In the genomic region with DNA sequence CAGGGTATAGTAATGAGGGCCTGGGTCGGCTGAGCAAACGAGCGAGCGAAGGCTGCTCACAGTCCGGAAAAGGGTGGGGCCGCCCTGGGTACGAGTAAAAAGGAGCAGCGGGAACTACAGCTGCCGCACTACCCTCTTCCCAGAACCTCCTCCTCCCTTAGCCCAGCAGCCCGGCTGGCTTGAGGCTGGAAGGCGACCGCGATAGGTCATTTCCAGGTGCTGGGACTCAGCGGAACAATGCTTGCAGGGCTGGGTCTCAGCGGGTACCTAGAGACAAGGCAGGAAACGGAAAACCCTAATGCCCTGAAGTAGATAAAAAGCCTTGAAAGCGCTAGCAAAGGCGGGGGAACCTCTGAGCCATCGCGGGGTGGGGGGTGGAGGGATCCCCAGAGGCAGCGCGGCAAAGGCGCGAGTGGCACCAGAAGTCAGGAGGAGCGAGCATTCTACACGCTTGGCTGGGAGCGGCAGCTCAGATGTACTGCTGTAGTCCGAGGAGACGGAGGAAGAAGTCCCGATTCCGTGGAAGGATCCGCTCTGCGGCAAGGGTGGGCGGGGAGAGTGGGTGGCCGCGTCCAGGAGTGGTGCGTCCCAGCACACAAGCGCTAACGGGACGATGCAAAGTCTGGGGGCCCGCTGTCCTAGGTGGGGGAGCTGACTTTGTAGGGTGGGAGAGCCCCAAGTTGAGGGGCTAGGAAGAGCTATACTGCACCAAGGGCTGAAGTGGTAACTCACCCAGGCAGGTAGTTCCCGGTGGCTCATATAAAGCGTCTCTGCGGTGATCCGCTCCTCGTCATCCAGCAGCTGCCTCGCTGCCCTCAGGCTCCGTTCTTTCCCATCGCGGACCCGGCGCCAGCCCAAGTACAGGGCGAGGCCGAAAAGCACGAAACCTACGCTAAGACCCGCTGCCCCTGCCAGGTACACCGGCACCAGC, we compare ENCODE assay signal across 8 mouse cellular contexts. TPM values are rescaled to one million over a fixed set of nuclear protein-coding genes. Genes with fewer than 3 reads are reported as not detected.
DNase-seq lines count a peak whose midpoint lies in the region; ATAC-seq and TF ChIP-seq lines count a peak whose summit lies in the region.

No protein-coding gene starts in this region.

- ATAC-seq in inflammation-experienced regulatory T-cells, adult 6 months: peak; percentile 61
- peak; percentile 18 for ATAC-seq in liver, embryonic 13.5 days (ENCODE audit: low read depth)
- ATAC-seq in stomach, embryonic 15.5 days (ENCODE audit: insufficient read depth, low FRiP score, low read depth): peak; percentile 17

- intact Hi-C loops in gastrocnemius, adult 2 months (cut with DNase I): loop anchor here (5.0 kb wide), 1 partner anchor 33 kb away; a partner anchor contains a TSS

- DNase-seq in testis, postnatal 14 days (ENCODE audit: low spot score): no peak
- DNase-seq in cerebellum, adult 9-11 months: peak; percentile 65
- DNase-seq in gastrocnemius, adult 2 months: peak; percentile 72
- DNase-seq in liver, embryonic 13.5 days: no peak
- peak; percentile 57 to 66 for DNase-seq in natural killer cell, adult 2 months (ENCODE audit: low spot score in 2 of 2)

- 1% methylated on average over 58 of the region's 58 CpGs for WGBS in liver, embryonic 13.5 days (ENCODE audit: insufficient replicate concordance)
- WGBS in stomach, embryonic 15.5 days: under 1% methylated on average over 58 of the region's 58 CpGs

- peak overlapping the region; percentile 91 for H3K9ac ChIP-seq in liver, embryonic 13.5 days
- peak overlapping the region; percentile 95 for H3K9ac ChIP-seq in stomach, embryonic 15.5 days

- no peaks in the 10 kb centered on the region for H3K36me3 ChIP-seq in testis, adult 2 months (ENCODE audit: control insufficient read depth, insufficient read depth, low read length)
- H3K36me3 ChIP-seq in liver, embryonic 13.5 days: peaks cover 17% of the 10 kb centered on the region
- H3K36me3 ChIP-seq in stomach, embryonic 15.5 days: peaks cover 10% of the 10 kb centered on the region; the same call in 1 of the 2 replicates

- peaks cover 2% of the 10 kb centered on the region for H3K27me3 ChIP-seq in testis, adult 2 months (ENCODE audit: control insufficient read depth, insufficient read depth, low read length)
- 0 out of 2 replicates have a peak, but pooled peaks cover 3% of the 10 kb centered on the region for H3K27me3 ChIP-seq in liver, embryonic 13.5 days
- H3K27me3 ChIP-seq in stomach, embryonic 15.5 days (replicated peaks): no peaks in the 10 kb centered on the region

- peak overlapping the region; percentile 100 for H3K4me2 ChIP-seq in liver, embryonic 13.5 days
- H3K4me2 ChIP-seq in stomach, embryonic 15.5 days: peak overlapping the region; percentile 98

- peaks cover 14% of the 10 kb centered on the region for H3K4me1 ChIP-seq in testis, adult 2 months (ENCODE audit: control insufficient read depth, insufficient read depth, low read length)
- H3K4me1 ChIP-seq in liver, embryonic 13.5 days (replicated peaks): peaks cover 34% of the 10 kb centered on the region
- peaks cover 10% of the 10 kb centered on the region; the same call in 1 of the 2 replicates for H3K4me1 ChIP-seq in stomach, embryonic 15.5 days

- H3K27ac ChIP-seq in testis, adult 2 months (ENCODE audit: control insufficient read depth, insufficient read depth, low read depth, low read length): 0 out of 2 replicates have a peak overlapping the region, but pooled peaks have one; percentile 20
- peak overlapping the region; percentile 94 for H3K27ac ChIP-seq in gastrocnemius, adult 2 months
- H3K27ac ChIP-seq in liver, embryonic 13.5 days: peak overlapping the region; percentile 93
- peak overlapping the region; percentile 90 for H3K27ac ChIP-seq in stomach, embryonic 15.5 days

- no peaks in the 10 kb centered on the region for H3K9me3 ChIP-seq in liver, embryonic 13.5 days (replicated peaks)
- no peaks in the 10 kb centered on the region for H3K9me3 ChIP-seq in stomach, embryonic 15.5 days

- no peak for TF ChIP-seq CTCF in testis, adult 2 months (IDR thresholded peaks at IDR 0.05; ENCODE audit: control insufficient read depth, insufficient read depth, insufficient replicate concordance, low read depth, low read length)
- TF ChIP-seq CTCF in gastrocnemius, adult 2 months (IDR thresholded peaks at IDR 0.05): no peak

- H3K4me3 ChIP-seq in testis, adult 2 months (ENCODE audit: control insufficient read depth, low read depth, low read length): peak overlapping the region; percentile 86
- peak overlapping the region; percentile 85 for H3K4me3 ChIP-seq in gastrocnemius, adult 2 months
- H3K4me3 ChIP-seq in liver, embryonic 13.5 days (replicated peaks): peak overlapping the region; percentile 87
- peak overlapping the region; percentile 92 for H3K4me3 ChIP-seq in stomach, embryonic 15.5 days (replicated peaks)

- TF ChIP-seq POLR2A in testis, adult 2 months (IDR thresholded peaks at IDR 0.05; ENCODE audit: control insufficient read depth, low read depth, low read length): no peak

RNA-seq across cellular contexts. Expression of a gene that starts 0.7 kb away (rescaled TPM):
- polyA plus RNA-seq in testis, adult 2 months (2012; rRNA removed): 1.6 and 3.1 TPM in 2 replicates
- 10 to 100 TPM; 13.7 to 14.3 TPM for total RNA-seq in gastrocnemius, adult 2 months (2021)
- 10 to 100 TPM; 68.4 to 89.7 (median 70.4) TPM for polyA plus RNA-seq in inflammation-experienced regulatory T-cells, adult 6 months (2017; shearing (Covaris generic))
- polyA plus RNA-seq in liver, embryonic 13.5 days (2015; fragmentation: Nextera tagmentation; extraction: Ambion mirVana): 9.9 and 10.6 TPM in 2 replicates
- 28.8 and 32.1 TPM in 2 replicates for polyA plus RNA-seq in stomach, embryonic 15.5 days (2015; fragmentation: Nextera tagmentation; extraction: Ambion mirVana)

RNA-seq across cellular contexts. Expression of a gene that starts 22.6 kb away (rescaled TPM):
- polyA plus RNA-seq in testis, adult 2 months (2012; rRNA removed): 29.9 and 33.9 TPM in 2 replicates
- total RNA-seq in gastrocnemius, adult 2 months (2021): 1 to 10 TPM; 4.2 to 6.5 TPM
- polyA plus RNA-seq in inflammation-experienced regulatory T-cells, adult 6 months (2017; shearing (Covaris generic)): 1 to 10 TPM; 5.6 to 9.2 (median 6.0) TPM
- 6.2 and 7.1 TPM in 2 replicates for polyA plus RNA-seq in liver, embryonic 13.5 days (2015; fragmentation: Nextera tagmentation; extraction: Ambion mirVana)
- polyA plus RNA-seq in stomach, embryonic 15.5 days (2015; fragmentation: Nextera tagmentation; extraction: Ambion mirVana): 12.1 and 12.4 TPM in 2 replicates

RNA-seq across cellular contexts. Expression of a gene that starts 24.1 kb away (rescaled TPM):
- polyA plus RNA-seq in testis, adult 2 months (2012; rRNA removed): 1,504 and 1,952 TPM in 2 replicates
- 1,000 to 10,000 TPM in 1 of 2 experiments, 100 to 1,000 TPM in 1; 932 to 1,025 TPM for total RNA-seq in gastrocnemius, adult 2 months (2021)
- polyA plus RNA-seq in inflammation-experienced regulatory T-cells, adult 6 months (2017; shearing (Covaris generic)): 1,000 to 10,000 TPM; 5,582 to 7,160 (median 6,033) TPM
- 2,776 and 3,150 TPM in 2 replicates for polyA plus RNA-seq in liver, embryonic 13.5 days (2015; fragmentation: Nextera tagmentation; extraction: Ambion mirVana)
- 3,689 and 3,942 TPM in 2 replicates for polyA plus RNA-seq in stomach, embryonic 15.5 days (2015; fragmentation: Nextera tagmentation; extraction: Ambion mirVana)

RNA-seq across cellular contexts. Expression of a gene that starts 26.5 kb away (rescaled TPM):
- polyA plus RNA-seq in testis, adult 2 months (2012; rRNA removed): 20.3 and 23.2 TPM in 2 replicates
- total RNA-seq in gastrocnemius, adult 2 months (2021): 10 to 100 TPM in 1 of 2 experiments, 1 to 10 TPM in 1; 6.5 to 17.8 TPM
- 1 to 10 TPM; 2.7 to 4.6 (median 4.5) TPM for polyA plus RNA-seq in inflammation-experienced regulatory T-cells, adult 6 months (2017; shearing (Covaris generic))
- 1.2 and 1.3 TPM in 2 replicates for polyA plus RNA-seq in liver, embryonic 13.5 days (2015; fragmentation: Nextera tagmentation; extraction: Ambion mirVana)
- 3.0 and 3.4 TPM in 2 replicates for polyA plus RNA-seq in stomach, embryonic 15.5 days (2015; fragmentation: Nextera tagmentation; extraction: Ambion mirVana)

RNA-seq across cellular contexts. Expression of a gene that starts 31.1 kb away (rescaled TPM):
- polyA plus RNA-seq in testis, adult 2 months (2012; rRNA removed): 191 and 248 TPM in 2 replicates
- total RNA-seq in gastrocnemius, adult 2 months (2021): 100 to 1,000 TPM; 171 to 179 TPM
- polyA plus RNA-seq in inflammation-experienced regulatory T-cells, adult 6 months (2017; shearing (Covaris generic)): 1,000 to 10,000 TPM in 1 of 3 experiments, 100 to 1,000 TPM in 2; 949 to 1,454 (median 955) TPM
- polyA plus RNA-seq in liver, embryonic 13.5 days (2015; fragmentation: Nextera tagmentation; extraction: Ambion mirVana): 498 and 524 TPM in 2 replicates
- polyA plus RNA-seq in stomach, embryonic 15.5 days (2015; fragmentation: Nextera tagmentation; extraction: Ambion mirVana): 1,838 and 1,873 TPM in 2 replicates

Comparison
In these comparisons a context has a peak if more than half of its experiments do, and no peak if none do; other contexts are left out.
1. H3K27ac ChIP-seq: peak in every context shown above with its lines; median percentile 94 in gastrocnemius, adult 2 months; 93 in liver, embryonic 13.5 days; 90 in stomach, embryonic 15.5 days; 20 in testis, adult 2 months.
2. DNase-seq: peak in cerebellum, adult 9-11 months (single experiment), gastrocnemius, adult 2 months (single experiment) and natural killer cell, adult 2 months (2 of 2); none in testis, postnatal 14 days (single experiment) and liver, embryonic 13.5 days (single experiment).
3. Peak in every context shown above with its lines, with median percentiles within 50 percentile points of each other: H3K4me3 ChIP-seq and ATAC-seq.